Mouse (Mus musculus) olfactory bulb, adult 2 months (tissue): ENCODE measurements at regions not wholly inside any gene's neighbourhood (a gene's known extent, or its start where the extent isn't known, plus 50 kb on each side); places are given as distances from the start of the nearest gene placed in this dataset.

ENCODE experiments used
- CTCF ChIP-seq: fragments of 200-500 bp; IDR thresholded peaks from 2 replicates; pipeline ENCODE4 v1.5.1; 2012; ENCODE audit warnings: low read depth, mild to moderate bottlenecking, low read length, moderate library complexity; ENCODE audit not compliant: insufficient read depth
- POLR2A ChIP-seq: fragments of 200-500 bp; IDR thresholded peaks from 2 replicates; pipeline ENCODE4 v1.6.1; 2012; ENCODE audit warnings: mild to moderate bottlenecking, low read depth, low read length, moderate library complexity; ENCODE audit not compliant: insufficient read depth

- TF ChIP-seq CTCF (no peak), POLR2A (no peak)
These were observed 133.1 kb upstream of the Peli2 start for GRCm38 (mm10) chr14:47987392-47988075.
